Mouse (Mus musculus): Measurements from ENCODE around the gene Zfp488.

DNA sequence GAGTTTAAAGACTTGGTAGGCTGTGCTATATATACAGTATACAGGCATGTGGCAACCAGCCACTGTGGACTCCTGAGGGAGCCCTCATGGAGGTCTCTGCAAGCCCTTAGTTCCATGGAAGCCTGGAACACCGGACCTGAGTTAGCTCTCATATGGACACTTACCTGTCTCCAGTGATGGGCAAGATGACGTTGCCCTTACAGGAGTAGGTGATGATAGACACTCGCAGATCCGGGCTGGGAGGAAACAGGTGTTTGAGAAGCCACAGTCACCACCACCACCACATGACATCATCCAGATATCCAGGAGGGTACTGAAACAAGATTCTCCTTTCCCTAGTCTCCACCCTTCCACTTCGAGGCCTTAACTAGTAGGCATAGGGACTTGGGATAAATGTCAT is 23.8 kb upstream of the Zfp488 start:
- TF ChIP-seq CTCF (IDR thresholded peaks at IDR 0.05; ENCODE audit: control insufficient read depth, insufficient read depth, insufficient read length), result no peak
- no peak for TF ChIP-seq USF1 (IDR thresholded peaks at IDR 0.05; ENCODE audit: low read depth)
- TF ChIP-seq MYOD1 (IDR thresholded peaks at IDR 0.05; ENCODE audit: control insufficient read depth, insufficient read length, low read depth), result no peak
- TF ChIP-seq MAX (IDR thresholded peaks at IDR 0.05), result no peak
- TF ChIP-seq FOSL1 (IDR thresholded peaks at IDR 0.05; ENCODE audit: insufficient read depth, low read length, poor library complexity, severe bottlenecking), result no peak
- TF ChIP-seq CEBPB (IDR thresholded peaks at IDR 0.05; ENCODE audit: low read depth), result no peak

All from C2C12 (cell line).